Mouse (Mus musculus) embryonic facial prominence, embryonic 12.5 days (tissue): ENCODE results near the gene Ankrd54. TPM values are rescaled to one million over a fixed set of nuclear protein-coding genes. Genes with fewer than 3 reads are reported as not detected.

Experiments
- ATAC-seq: fragments of 200-750 bp; cut with Nextera tagmentation; 2 replicates; pipeline ENCODE4 v1.8.0; 2017; ENCODE audit not compliant: insufficient number of reproducible peaks, insufficient read depth, low FRiP score, low TSS enrichment
- H3K27ac ChIP-seq: fragments of 300-500 bp; sonication (generic); 2 replicates; pipeline ENCODE4 v1.5.1; 2016; ENCODE audit warnings: mild to moderate bottlenecking
- H3K27me3 ChIP-seq: fragments of 300-500 bp; sonication (generic); 2 replicates; pipeline ENCODE4 v1.6.1; 2016; ENCODE audit warnings: mild to moderate bottlenecking, moderate library complexity
- H3K36me3 ChIP-seq: fragments of 300-500 bp; sonication (generic); 2 replicates; pipeline ENCODE4 v1.6.1; 2016; ENCODE audit warnings: mild to moderate bottlenecking
- H3K4me1 ChIP-seq: fragments of 300-500 bp; sonication (generic); 2 replicates; pipeline ENCODE4 v1.6.1; 2016
- H3K4me2 ChIP-seq: fragments of 300-500 bp; sonication (generic); replicated peaks from 2 replicates; pipeline ENCODE4 v1.6.1; 2016; ENCODE audit warnings: mild to moderate bottlenecking, moderate library complexity
- H3K4me3 ChIP-seq: fragments of 300-500 bp; sonication (generic); 2 replicates; pipeline ENCODE4 v1.5.1; 2016; ENCODE audit warnings: mild to moderate bottlenecking
- H3K9ac ChIP-seq: fragments of 300-500 bp; sonication (generic); 2 replicates; pipeline ENCODE4 v1.6.1; 2016; ENCODE audit warnings: mild to moderate bottlenecking, moderate library complexity
- H3K9me3 ChIP-seq: fragments of 300-500 bp; sonication (generic); 2 replicates; pipeline ENCODE4 v1.6.1; 2016; ENCODE audit warnings: mild to moderate bottlenecking, moderate library complexity
- WGBS: fragments of 180-500 bp; shearing (Covaris S2); methylation state at CpG from one replicate; pipeline ENCODE4 v1.1.7; 2016; 5-methylcytosine and 5-hydroxymethylcytosine counted together
- polyA plus RNA-seq: library from polyadenylated mRNA; unstranded; fragments of >200 nt; fragmentation: Nextera tagmentation; extraction: Ambion mirVana; gene quantifications from 2 replicates; pipeline ENCODE4 v1.2.1, GENCODE M21; 2016

Gene Ankrd54
- polyA plus RNA-seq, 1 experiment from 2014 or later, result 55.9 TPM

DNA sequence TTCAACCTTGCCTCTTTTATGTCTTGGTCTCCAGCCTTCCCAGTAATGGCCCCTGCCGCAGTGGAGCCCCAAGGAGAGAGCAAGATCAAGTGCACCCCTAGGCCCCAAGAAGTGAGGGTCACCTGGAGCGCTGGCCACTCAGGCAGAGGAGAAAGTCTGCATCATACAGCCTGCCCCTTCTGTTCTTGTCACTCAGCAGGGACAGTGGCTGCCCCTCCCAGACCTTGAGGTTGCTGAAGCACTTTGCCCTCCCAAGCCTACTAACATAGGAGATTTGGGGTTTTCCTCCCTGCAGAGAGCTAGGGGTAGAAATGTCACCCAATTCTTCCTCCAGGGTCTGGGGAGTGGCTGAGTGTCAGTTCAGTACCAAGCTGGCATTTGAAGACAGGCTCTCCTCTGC lies 10.3 kb downstream of the Ankrd54 start:
- Histone ChIP-seq H3K9ac (no peak overlapping the region), H3K4me3 (no peak overlapping the region), H3K4me2 (no peak overlapping the region), H3K36me3 (peaks cover 51% of the 10 kb centered on the region), H3K27me3 (no peaks in the 10 kb centered on the region), H3K4me1 (no peaks in the 10 kb centered on the region), H3K27ac (no peak overlapping the region), H3K9me3 (no peaks in the 10 kb centered on the region)
- 83% methylated on average over 2 of the region's 2 CpGs for WGBS
- no peak for ATAC-seq

DNA sequence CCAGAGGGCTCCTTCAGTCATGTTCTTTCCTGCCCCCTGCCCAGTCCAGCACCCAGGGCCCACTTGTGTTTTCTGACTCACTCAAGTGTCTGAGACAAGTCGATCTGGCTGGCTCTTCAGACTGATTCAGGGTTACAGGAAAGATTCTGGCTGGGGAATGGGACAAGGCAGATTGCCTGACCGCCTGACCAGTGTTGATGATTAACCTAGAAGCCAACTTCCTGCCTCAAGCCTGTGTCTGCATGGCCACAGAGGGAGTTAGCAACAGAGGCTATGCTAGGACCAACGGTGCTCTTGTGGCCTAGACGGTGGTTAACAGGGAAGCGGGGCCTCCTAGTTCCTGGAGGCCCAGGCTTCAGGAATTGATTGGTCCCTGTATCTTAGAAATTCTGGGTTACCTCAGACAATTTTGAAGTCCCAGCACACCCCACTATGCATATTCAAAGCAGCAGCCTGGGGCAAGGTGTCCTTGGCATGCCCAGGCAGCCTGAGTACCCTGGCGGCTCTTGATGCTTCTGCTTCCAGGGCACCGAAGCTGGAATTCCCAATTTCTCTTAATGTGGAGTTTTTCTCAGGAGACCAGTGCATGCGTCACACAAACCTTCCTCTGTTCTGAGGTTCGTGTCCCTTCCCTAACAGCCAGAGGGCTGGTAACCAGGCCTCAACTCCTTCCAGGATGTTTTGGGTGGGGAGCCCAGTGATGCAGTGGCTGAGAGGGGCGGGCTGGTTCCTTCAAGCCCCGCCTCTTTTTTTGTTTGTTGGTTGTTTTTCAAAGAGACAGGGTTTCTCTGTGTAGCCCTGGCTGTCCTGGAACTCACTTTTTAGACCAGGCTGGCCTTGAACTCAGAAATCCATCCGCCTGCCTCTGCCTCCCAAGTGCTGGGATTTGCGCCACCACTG lies 11.0 kb downstream of the Ankrd54 start:
- no peak for ATAC-seq
- WGBS, result 70% methylated on average over 13 of the region's 13 CpGs
- Histone ChIP-seq H3K27me3 (no peaks in the 10 kb centered on the region), H3K4me2 (no peak overlapping the region), H3K9ac (no peak overlapping the region), H3K36me3 (peaks cover 44% of the 10 kb centered on the region), H3K4me1 (no peaks in the 10 kb centered on the region), H3K9me3 (no peaks in the 10 kb centered on the region), H3K4me3 (no peak overlapping the region), H3K27ac (peak overlapping the region; percentile 31; the same call in 1 of the 2 replicates)

DNA sequence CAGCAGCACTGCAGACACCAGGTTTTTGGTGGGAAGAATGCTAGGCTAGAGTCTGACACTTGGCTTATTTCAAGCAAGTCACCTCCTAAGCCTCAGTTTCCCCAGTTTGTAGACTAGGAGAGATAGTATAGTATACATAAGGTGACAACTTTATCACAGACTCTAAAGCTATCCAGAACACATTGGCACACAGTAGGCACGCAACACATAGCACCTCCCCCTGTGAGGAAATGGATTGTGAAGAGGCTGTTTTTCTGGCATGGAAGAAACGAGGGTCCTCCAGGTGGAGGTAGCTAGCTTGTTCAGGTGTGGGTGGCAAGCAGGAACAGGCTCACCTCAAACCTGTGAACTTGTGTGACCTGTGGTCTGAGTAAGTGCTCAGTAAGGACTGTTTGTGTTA lies 11.7 kb downstream of the Ankrd54 start:
- H3K9me3 ChIP-seq, result no peaks in the 10 kb centered on the region
- H3K4me1 ChIP-seq, result no peaks in the 10 kb centered on the region
- H3K36me3 ChIP-seq, result peaks cover 37% of the 10 kb centered on the region
- 82% methylated on average over 2 of the region's 2 CpGs for WGBS
- H3K4me3 ChIP-seq, result no peak overlapping the region
- H3K27me3 ChIP-seq, result no peaks in the 10 kb centered on the region
- H3K27ac ChIP-seq, result peak overlapping the region; percentile 31; the same call in 1 of the 2 replicates
- no peak overlapping the region for H3K9ac ChIP-seq
- ATAC-seq, result no peak
- no peak overlapping the region for H3K4me2 ChIP-seq

DNA sequence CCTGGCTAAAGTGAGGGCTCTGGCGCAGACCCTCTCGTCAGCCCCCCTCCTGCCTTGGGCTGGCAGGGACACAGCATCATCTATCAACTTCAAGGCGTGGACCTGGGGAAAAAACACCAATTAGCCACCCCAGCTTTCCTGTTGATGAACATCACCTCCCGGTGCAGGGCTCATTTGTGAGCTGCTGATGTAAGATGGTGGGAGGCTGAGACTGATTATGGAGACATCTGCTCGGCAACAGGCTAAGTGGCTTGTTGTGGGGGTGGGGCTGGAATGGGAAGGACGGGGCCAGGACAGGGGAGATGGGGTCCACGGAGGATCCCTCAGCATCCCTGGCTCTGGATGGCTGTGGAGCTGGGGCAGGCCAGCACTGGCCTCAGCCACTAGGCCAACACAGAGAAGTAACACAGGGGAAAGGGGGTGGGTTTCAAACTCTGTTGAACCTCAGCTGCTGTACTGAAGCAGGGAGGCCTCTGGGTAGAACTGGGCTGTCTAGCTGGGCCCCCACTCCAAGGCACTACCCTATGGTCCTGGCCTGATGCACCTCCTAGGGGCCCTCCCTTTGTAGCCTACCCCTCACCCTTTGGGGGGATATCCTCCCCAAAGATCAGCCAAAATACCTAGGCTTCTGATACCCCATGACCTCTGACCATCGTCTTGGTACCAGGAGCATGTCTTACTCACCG lies 12.4 kb downstream of the Ankrd54 start:
- peak; percentile 30; the same call in 1 of the 2 replicates for ATAC-seq
- no peaks in the 10 kb centered on the region; the same call in 1 of the 2 replicates for H3K27me3 ChIP-seq

DNA sequence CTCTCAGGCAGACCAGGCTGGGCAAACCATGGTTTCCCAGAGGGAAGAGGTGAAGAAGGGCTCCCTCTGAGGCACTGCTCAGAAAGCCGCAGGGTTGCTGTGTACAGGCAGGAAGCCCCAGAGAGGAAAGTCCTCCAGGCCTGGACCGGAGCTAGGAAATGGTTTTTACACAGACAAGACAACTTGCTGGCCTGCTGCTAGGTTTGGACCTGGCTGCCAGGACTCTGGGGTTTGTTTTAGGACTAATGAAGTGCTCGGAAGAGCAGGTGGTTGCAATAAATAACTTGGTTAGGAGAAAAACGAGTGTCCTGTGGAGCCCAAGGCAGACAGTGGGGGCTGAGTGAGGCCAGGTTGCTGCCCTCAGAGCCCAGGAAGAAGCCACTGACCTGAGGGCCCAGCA lies 14.5 kb downstream of the Ankrd54 start:
- peaks cover 9% of the 10 kb centered on the region for H3K36me3 ChIP-seq
- no peak overlapping the region for H3K9ac ChIP-seq
- no peak for ATAC-seq

More for the DNA sequence above, 12.4 kb downstream of the Ankrd54 start:
- Histone ChIP-seq H3K4me1 (no peaks in the 10 kb centered on the region), H3K4me3 (no peak overlapping the region), H3K9ac (no peak overlapping the region), H3K27ac (no peak overlapping the region), H3K9me3 (no peaks in the 10 kb centered on the region), H3K36me3 (peaks cover 30% of the 10 kb centered on the region), H3K4me2 (no peak overlapping the region)
- 68% methylated on average over 9 of the region's 9 CpGs for WGBS

DNA sequence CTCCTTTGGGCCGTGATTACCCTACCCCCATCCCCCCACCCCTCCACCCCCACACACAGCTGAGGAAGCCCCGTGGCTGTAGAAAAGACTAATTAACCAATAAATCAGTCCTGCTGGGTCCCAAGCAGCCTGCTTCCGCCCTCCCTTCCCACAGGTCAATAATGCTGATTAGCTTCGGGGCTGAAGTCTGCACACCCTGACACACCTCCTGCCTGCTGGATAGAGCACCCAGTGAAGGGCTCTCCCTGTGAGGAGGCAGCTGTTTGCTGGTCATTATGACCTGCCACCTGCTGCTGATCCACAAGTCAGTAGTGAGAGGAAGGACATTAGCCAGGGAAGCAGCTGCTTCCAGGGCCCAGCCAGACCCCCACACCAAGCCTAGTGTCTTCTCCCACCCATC lies 17.9 kb downstream of the Ankrd54 start:
- 14% methylated on average over 4 of the region's 4 CpGs for whole genome bisulfite sequencing
- H3K9me3 ChIP-seq, result no peaks in the 10 kb centered on the region
- no peak overlapping the region for H3K9ac ChIP-seq
- peaks cover 46% of the 10 kb centered on the region for H3K27me3 ChIP-seq
- ATAC-seq, result no peak
- H3K27ac ChIP-seq, result no peak overlapping the region
- H3K4me2 ChIP-seq, result no peak overlapping the region
- H3K4me3 ChIP-seq, result no peak overlapping the region
- peaks cover 21% of the 10 kb centered on the region for H3K4me1 ChIP-seq
- H3K36me3 ChIP-seq, result no peaks in the 10 kb centered on the region

More for the DNA sequence above, 14.5 kb downstream of the Ankrd54 start:
- Histone ChIP-seq H3K4me3 (no peak overlapping the region), H3K9me3 (no peaks in the 10 kb centered on the region), H3K4me1 (no peaks in the 10 kb centered on the region), H3K4me2 (no peak overlapping the region), H3K27me3 (peaks cover 17% of the 10 kb centered on the region), H3K27ac (no peak overlapping the region)
- 65% methylated on average over 4 of the region's 4 CpGs for WGBS

DNA sequence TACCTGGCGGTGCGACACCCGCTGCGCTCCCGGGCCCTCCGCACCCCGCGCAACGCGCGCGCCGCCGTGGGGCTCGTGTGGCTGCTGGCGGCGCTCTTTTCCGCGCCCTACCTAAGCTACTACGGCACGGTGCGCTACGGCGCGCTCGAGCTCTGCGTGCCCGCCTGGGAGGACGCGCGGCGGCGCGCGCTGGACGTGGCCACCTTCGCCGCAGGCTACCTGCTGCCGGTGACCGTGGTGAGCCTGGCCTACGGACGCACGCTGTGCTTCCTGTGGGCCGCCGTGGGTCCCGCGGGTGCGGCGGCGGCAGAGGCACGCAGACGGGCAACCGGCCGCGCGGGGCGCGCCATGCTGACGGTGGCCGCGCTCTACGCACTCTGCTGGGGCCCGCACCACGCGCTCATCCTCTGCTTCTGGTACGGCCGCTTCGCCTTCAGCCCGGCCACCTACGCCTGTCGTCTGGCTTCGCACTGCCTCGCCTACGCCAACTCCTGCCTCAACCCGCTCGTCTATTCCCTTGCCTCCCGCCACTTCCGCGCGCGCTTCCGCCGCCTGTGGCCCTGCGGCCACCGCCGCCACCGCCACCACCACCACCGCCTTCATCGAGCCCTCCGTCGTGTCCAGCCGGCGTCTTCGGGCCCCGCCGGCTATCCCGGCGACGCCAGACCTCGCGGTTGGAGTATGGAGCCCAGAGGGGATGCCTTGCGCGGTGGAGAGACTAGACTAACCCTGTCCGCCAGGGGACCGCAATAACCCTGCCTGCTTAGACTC lies 19.8 kb downstream of the Ankrd54 start:
- H3K9ac ChIP-seq, result peak overlapping the region; percentile 60
- peak overlapping the region; percentile 61 for H3K4me3 ChIP-seq
- H3K4me2 ChIP-seq, result peak overlapping the region; percentile 99
- no peak overlapping the region for H3K27ac ChIP-seq
- peaks cover 22% of the 10 kb centered on the region for H3K4me1 ChIP-seq
- H3K27me3 ChIP-seq, result peaks cover 51% of the 10 kb centered on the region
- under 1% methylated on average over 103 of the region's 105 CpGs for WGBS
- 0 out of 2 replicates have a peak, but pooled peaks have one; percentile 24 for ATAC-seq
- H3K9me3 ChIP-seq, result no peaks in the 10 kb centered on the region
- H3K36me3 ChIP-seq, result no peaks in the 10 kb centered on the region

DNA sequence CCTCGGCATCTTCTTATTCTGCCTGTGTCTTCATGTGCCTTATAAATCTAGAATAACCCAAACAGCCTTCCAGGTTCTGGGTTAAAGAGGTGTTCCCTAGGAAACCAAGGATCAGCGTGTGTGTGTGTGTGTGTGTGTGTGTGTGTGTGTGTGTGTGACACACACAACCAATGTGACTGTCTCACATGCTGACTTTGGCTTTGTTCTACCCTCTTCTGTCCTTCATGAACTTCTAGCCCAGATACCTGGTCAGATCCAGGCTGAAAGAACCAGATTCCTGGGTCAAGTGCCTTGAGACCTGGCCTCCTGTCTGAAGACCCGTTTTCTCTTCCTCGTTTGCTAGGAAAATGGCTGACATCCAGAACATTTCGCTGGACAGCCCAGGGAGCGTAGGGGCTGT lies 21.1 kb downstream of the Ankrd54 start, which contains the start of gene Galr3:
Gene Galr3 (plus strand): TSS at position 301 of the 400 bp plus-strand sequence.
- Histone ChIP-seq H3K4me3 (peak within 1 kb of the TSS; percentile 61), H3K9ac (peak within 1 kb of the TSS; percentile 60), H3K27ac (no peak within 1 kb of the TSS), H3K9me3 (no peaks in the 10 kb centered on the region), H3K4me1 (peaks cover 26% of the 10 kb centered on the region), H3K4me2 (peak within 1 kb of the TSS; percentile 99), H3K36me3 (peaks cover 7% of the 10 kb centered on the region; the same call in 1 of the 2 replicates), H3K27me3 (peaks cover 51% of the 10 kb centered on the region)
- no peak for ATAC-seq
- WGBS, result 78% methylated on average over 6 of the region's 6 CpGs

DNA sequence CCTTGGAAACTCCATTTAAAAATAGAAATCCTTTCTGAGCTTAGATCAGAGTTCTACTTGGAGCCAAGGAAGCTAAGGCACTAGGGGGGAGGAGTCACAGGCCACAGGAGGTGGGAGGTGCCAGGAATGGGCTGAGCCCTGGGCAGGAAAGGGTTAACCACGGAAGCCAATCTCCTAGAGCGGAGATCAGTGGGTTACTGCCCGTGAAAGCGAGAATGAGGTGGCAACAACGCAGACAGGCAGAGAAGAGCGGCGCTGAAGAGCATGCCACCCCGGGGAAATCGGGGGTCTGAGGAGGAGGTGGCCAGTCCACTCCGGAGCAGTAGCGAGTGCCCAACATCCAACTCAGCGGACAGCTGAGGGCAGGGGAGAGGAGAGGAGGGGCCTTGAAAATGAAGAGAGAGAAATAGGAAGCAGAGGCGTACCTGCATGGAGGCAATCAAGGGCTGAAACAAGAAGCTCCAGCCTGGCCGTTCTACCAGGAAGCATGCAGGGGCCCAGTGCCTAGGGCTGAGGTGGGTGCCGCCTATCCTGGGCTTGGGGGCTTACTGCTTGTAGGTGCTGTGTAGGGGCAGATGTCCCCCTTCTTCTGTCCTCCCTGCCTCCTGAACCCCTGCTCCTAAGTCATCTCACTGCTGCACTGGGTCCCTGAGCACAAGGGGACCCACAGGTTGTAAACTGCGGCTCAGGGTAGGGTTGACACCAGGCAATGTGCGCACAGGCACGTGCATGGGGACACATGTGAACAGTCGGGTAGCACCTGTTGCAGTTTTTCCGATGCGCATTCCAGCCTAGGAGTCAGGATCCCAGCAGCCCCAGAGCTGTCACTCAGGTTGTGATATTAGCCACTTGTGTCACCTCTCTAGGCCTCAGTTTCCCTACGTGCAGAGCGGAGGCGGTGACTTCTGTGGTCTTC lies 21.9 kb downstream of the Ankrd54 start:
- H3K9ac ChIP-seq, result peak overlapping the region; percentile 31; the same call in 1 of the 2 replicates
- H3K4me2 ChIP-seq, result peak overlapping the region; percentile 50
- ATAC-seq, result no peak
- peaks cover 15% of the 10 kb centered on the region for H3K36me3 ChIP-seq
- 22% methylated on average over 24 of the region's 24 CpGs for WGBS
- H3K4me3 ChIP-seq, result peak overlapping the region; percentile 20
- H3K27me3 ChIP-seq, result peaks cover 51% of the 10 kb centered on the region
- H3K4me1 ChIP-seq, result peaks cover 26% of the 10 kb centered on the region
- no peak overlapping the region for H3K27ac ChIP-seq
- H3K9me3 ChIP-seq, result no peaks in the 10 kb centered on the region

DNA sequence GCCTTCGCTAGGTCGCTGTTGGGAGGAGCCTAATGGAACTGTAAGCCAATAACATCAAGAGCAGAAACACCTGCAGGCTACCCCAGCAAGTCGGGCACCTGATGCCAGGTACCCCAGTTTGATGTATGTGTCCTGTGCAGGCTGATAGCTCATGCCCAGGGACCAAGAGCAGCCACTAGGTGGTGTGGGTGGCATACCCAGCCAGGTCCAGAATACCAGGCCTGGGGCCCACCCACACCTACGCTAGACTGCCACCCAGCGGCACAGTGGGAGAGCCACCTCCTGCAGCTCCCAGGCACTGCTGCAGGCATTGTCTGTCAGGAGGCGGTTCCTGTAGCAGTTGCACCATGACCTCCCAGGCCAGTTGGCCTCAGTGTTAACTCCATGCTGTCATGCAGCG lies 23.8 kb downstream of the Ankrd54 start:
- Histone ChIP-seq H3K27ac (no peak overlapping the region), H3K4me1 (peaks cover 26% of the 10 kb centered on the region), H3K4me2 (no peak overlapping the region), H3K9ac (no peak overlapping the region), H3K36me3 (peaks cover 27% of the 10 kb centered on the region), H3K4me3 (no peak overlapping the region), H3K27me3 (peaks cover 41% of the 10 kb centered on the region), H3K9me3 (no peaks in the 10 kb centered on the region)
- 21% methylated on average over 7 of the region's 7 CpGs for WGBS
- no peak for ATAC-seq
